Mouse (Mus musculus): Measurements from ENCODE around the gene Slc25a5. TPM values are rescaled to one million over a fixed set of nuclear protein-coding genes. Genes with fewer than 3 reads are reported as not detected.

The Slc25a5 gene
- total and polyA plus RNA-seq, 3 experiments: 591 to 1,177 (median 881) TPM

GRCm38 (mm10) chrX:36826873-36827272, 31.4 kb downstream of the Slc25a5 start:
- Histone ChIP-seq H3K9ac (ENCODE audit: insufficient read depth, low read depth) (no peak overlapping the region), H3K79me2 (replicated peaks; ENCODE audit: control insufficient read depth, extremely low read depth, insufficient read depth, poor library complexity, severe bottlenecking) (no peaks in the 10 kb centered on the region), H3K4me3 (replicated peaks in 1 of 3; ENCODE audit: low read depth in 2 of 3, low read length in 2 of 3, poor library complexity in 1 of 3) (no peak overlapping the region), H3K9me3 (replicated peaks; ENCODE audit: low read length) (no peaks in the 10 kb centered on the region), H3K36me3 (replicated peaks in 1 of 2; ENCODE audit: control insufficient read depth in 1 of 2, insufficient read depth in 1 of 2, low read length in 1 of 2) (peaks cover 0 to 8% of the 10 kb centered on the region in 2 experiments), H3K27me3 (replicated peaks) (no peaks in the 10 kb centered on the region), H3K4me2 (ENCODE audit: insufficient read depth, low read depth, poor library complexity, severe bottlenecking) (no peak overlapping the region), H3K4me1 (ENCODE audit: control insufficient read depth in 1 of 2, insufficient read depth in 2 of 2) (peaks cover 4 to 16% of the 10 kb centered on the region in 2 experiments), H3K27ac (ENCODE audit: insufficient read depth, low read depth) (no peak overlapping the region)
- in situ Hi-C loops (cut with MboI; ENCODE audit: low pct_ligation_motif_present, low pct_unique_long_range_greater_than_20kb, low sequenced_read_pairs) (loop anchor here (10.0 kb wide), 1 partner anchor 78 kb away; the partner anchor contains the start of gene Nkrf), dilution Hi-C loops (cut with MboI; ENCODE audit: extremely low pct_ligation_motif_present, extremely low pct_unique_long_range_greater_than_20kb, low sequenced_read_pairs) (no loop called here)
- DNase-seq (ENCODE audit: extremely low read depth): no peak
- no peak for TF ChIP-seq GABPA (IDR thresholded peaks at IDR 0.05; ENCODE audit: insufficient replicate concordance, low read depth, low read length)
- no peak for TF ChIP-seq NRF1 (IDR thresholded peaks at IDR 0.05; ENCODE audit: low read depth, low read length)
- TF ChIP-seq ETS1 (conservative IDR thresholded peaks at IDR 0.05; ENCODE audit: low read depth, low read length): no peak
- no peak for TF ChIP-seq BHLHE40 (IDR thresholded peaks at IDR 0.05; ENCODE audit: low read depth, low read length)
- no peak for TF ChIP-seq PAX5 (IDR thresholded peaks at IDR 0.05; ENCODE audit: low read length)
- TF ChIP-seq ZMIZ1 (IDR thresholded peaks at IDR 0.05; ENCODE audit: low read depth, low read length): no peak
- TF ChIP-seq MAFK (IDR thresholded peaks at IDR 0.05; ENCODE audit: insufficient replicate concordance, low read length): no peak
- no peak for TF ChIP-seq JUND (conservative IDR thresholded peaks at IDR 0.05; ENCODE audit: low read depth, low read length)
- TF ChIP-seq CTCF (conservative IDR thresholded peaks at IDR 0.05 in 1 of 2, IDR thresholded peaks at IDR 0.05 in 1 of 2; ENCODE audit: low read depth in 2 of 2, low read length in 2 of 2): no peak
- TF ChIP-seq SIN3A (IDR thresholded peaks at IDR 0.05; ENCODE audit: low read length): no peak
- TF ChIP-seq UBTF (IDR thresholded peaks at IDR 0.05; ENCODE audit: low read depth, low read length): no peak

GRCm38 (mm10) chrX:36830271-36830670, 34.8 kb downstream of the Slc25a5 start:
- peaks cover 4 to 28% of the 10 kb centered on the region in 2 experiments for H3K4me1 ChIP-seq (ENCODE audit: control insufficient read depth in 1 of 2, insufficient read depth in 2 of 2)
- no peaks in the 10 kb centered on the region for H3K9me3 ChIP-seq (replicated peaks; ENCODE audit: low read length)
- no peak overlapping the region for H3K4me3 ChIP-seq (replicated peaks in 1 of 3; ENCODE audit: low read depth in 2 of 3, low read length in 2 of 3, poor library complexity in 1 of 3)
- in situ Hi-C loops (cut with MboI; ENCODE audit: low pct_ligation_motif_present, low pct_unique_long_range_greater_than_20kb, low sequenced_read_pairs): no loop called here
- no peak overlapping the region for H3K9ac ChIP-seq (ENCODE audit: insufficient read depth, low read depth)
- dilution Hi-C loops (cut with MboI; ENCODE audit: extremely low pct_ligation_motif_present, extremely low pct_unique_long_range_greater_than_20kb, low sequenced_read_pairs): no loop called here
- H3K27me3 ChIP-seq (replicated peaks): no peaks in the 10 kb centered on the region
- DNase-seq (ENCODE audit: extremely low read depth): no peak
- H3K79me2 ChIP-seq (replicated peaks; ENCODE audit: control insufficient read depth, extremely low read depth, insufficient read depth, poor library complexity, severe bottlenecking): no peaks in the 10 kb centered on the region
- no peak overlapping the region for H3K4me2 ChIP-seq (ENCODE audit: insufficient read depth, low read depth, poor library complexity, severe bottlenecking)
- peaks cover 0 to 6% of the 10 kb centered on the region in 2 experiments for H3K36me3 ChIP-seq (replicated peaks in 1 of 2; ENCODE audit: control insufficient read depth in 1 of 2, insufficient read depth in 1 of 2, low read length in 1 of 2)
- TF ChIP-seq SMC3 (IDR thresholded peaks at IDR 0.05; ENCODE audit: low read depth, low read length) (peak; percentile 26), RAD21 (IDR thresholded peaks at IDR 0.05; ENCODE audit: low read depth, low read length) (peak; percentile 39), CTCF (conservative IDR thresholded peaks at IDR 0.05 in 1 of 2, IDR thresholded peaks at IDR 0.05 in 1 of 2; ENCODE audit: low read depth in 2 of 2, low read length in 2 of 2) (peak in 1 of 2 experiments; percentile 52; a peak in 2 of 4 replicates), USF1 (IDR thresholded peaks at IDR 0.05; ENCODE audit: low read depth, low read length) (no peak)
- H3K27ac ChIP-seq (ENCODE audit: insufficient read depth, low read depth): no peak overlapping the region

Data from CH12.LX (cell line).